Mouse (Mus musculus): ENCODE data around the gene Ybx1.
"Not testable (repeated sequence)": the region's sequence is repeated elsewhere in the genome, so short reads cannot be mapped to it uniquely, and the experiment has no call there.

Gene Ybx1

DNA sequence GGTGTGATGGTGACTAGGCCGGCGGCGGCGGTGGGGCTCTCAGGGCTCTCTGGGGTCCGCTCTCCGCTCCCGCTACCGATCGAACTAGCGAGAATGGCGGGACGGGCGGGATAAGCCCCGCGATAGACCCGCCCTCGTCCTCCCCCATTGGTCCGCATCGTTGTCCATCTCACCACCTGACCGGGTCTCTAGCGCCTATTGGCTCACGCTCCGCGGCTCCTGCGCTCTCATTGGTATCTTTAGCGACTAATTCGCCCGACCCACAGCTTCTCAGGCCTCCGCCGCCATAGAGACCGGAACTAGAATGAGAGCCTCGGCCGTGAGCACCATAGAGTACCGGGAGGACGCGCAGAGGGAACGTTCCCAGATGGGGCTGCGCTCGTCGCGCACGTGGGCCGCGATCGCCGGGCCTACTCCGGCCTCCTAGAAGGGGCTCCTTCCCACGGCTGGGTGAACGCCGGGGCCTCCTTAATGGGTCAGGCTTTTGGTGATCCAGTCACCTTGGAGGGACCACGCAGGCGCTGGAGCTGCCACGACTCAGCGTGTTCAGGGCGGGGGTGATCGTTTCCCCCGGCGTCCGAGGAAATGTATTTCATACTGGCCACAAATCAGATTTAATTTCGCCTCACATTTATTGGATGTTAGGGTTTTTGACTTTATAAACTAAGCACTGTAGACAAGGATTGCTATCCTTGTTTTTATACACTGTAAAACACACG lies at the start of gene Ybx1:
Gene Ybx1, minus strand, starts transcription at position 190 of the 719 bp plus-strand sequence.
- DNase-seq (ENCODE audit: low spot score) = peak; percentile 99

DNA sequence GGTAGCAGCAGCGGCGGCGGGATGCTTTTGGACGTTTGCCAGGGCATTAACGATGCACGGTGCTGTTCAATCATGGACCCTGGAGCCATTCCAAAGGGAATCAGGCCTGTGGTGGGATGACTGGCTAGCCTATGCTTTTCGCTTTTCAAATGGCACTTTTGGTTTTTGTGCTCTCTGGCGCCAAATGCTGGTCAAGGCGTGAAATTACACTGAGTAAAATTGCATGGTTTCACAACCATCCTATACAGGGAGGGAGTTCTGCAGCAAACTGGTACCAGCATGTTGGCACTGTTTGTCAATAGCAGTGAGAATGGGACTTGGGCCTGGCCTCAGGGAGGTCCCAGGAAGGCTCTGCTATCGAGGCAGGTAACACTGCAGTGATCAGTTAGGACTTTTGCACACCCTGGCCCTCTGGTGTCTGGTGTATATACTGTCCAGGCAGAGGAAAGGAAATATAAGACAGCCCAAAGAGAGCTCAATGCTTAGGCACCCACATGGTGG lies 44.5 kb upstream of the Ybx1 start:
- peak; percentile 40 for DNase-seq (ENCODE audit: low spot score)

- no peak for DNase-seq (ENCODE audit: low spot score)
Measured at GRCm38 (mm10) chr4:119338422-119338821, 44.0 kb upstream of the Ybx1 start.

DNA sequence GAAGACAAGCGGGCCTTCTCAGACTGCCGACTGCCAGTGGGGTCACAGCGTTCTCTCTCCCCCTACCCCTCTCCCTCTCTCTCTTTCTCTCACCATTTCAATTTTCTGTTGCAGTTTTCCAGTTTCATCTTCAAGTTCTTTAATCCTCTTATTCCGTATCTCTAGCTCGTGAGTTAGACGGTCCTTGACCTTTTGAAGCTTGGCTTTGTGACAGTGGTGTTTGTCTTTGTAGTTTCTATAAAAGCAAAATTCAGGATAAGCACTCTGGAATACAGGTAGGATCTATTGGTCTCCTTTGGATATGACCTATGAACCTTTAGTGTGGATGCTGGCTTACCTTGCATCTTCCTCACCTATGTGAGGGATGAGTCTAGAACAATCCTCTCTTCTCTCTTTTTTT lies 39.1 kb upstream of the Ybx1 start:
- DNase-seq (ENCODE audit: low spot score) = no peak

- DNase-seq (ENCODE audit: low spot score) = no peak
Measured at GRCm38 (mm10) chr4:119320896-119321550, 26.6 kb upstream of the Ybx1 start.

DNA sequence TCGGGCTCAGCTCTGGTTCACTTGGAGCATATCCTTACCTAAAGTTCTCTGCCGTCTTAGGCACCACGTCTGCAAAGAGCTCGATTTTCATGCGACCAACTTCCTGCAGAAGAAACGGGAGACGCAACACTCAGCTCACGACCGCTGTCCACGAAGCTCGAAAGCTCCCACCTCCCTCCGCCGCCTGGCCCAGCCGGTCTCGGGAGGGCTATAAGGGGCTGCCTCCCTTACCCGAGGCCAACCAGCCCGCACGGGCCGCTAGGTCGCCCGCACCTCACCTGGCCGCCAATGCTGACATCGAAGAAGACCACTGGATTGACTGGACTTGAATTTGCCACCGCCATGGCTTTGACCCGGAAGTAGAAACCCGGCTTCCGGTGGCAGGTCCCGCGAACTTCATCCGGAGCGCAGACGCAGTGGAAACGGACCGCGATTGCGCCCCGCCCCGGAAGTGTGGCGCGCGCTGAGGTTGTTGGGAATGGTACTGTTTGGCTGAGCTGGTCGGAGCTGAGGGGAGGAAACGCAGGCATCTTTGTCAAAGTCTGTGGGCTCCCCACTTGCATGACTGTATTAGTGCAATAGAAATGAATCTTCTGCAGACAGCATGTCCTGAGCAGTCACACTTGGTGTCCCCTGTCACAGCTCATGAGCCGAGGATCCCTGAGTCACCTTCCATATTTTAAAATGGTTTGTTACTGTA lies 25.9 kb upstream of the Ybx1 start, which contains the start of gene Ppih:
Gene Ppih, minus strand, starts transcription at position 416 of the 700 bp plus-strand sequence.
- DNase-seq (ENCODE audit: low spot score) = peak; percentile 94

GRCm38 (mm10) chr4:119313756-119314155 lies 19.4 kb upstream of the Ybx1 start:
- DNase-seq (ENCODE audit: low spot score) = no peak

- no peak for DNase-seq (ENCODE audit: low spot score)
Measured at GRCm38 (mm10) chr4:119305418-119305817, 11.0 kb upstream of the Ybx1 start.

DNA sequence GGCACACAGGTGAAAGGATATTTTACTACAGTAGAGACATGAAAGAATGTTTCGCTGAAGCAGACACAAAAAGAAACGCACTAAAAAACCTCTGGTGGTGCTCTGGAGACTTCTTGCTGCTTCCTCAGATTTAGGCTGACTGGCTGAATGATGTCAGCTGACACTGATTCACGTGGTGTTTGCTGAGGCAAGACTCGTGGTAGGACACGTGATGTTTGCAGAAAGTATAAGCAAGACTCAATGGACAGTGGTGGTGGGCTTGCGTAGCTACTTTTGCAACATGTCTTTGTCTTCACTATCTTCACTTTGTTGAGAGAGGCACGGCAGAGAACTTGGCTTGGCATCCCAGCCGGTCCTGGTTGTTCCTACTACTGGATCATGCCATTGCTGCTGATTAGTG lies 8.9 kb upstream of the Ybx1 start:
- no peak for DNase-seq (ENCODE audit: low spot score)

- DNase-seq (ENCODE audit: low spot score) = no peak
Measured at GRCm38 (mm10) chr4:119301777-119302176, 7.4 kb upstream of the Ybx1 start.

DNA sequence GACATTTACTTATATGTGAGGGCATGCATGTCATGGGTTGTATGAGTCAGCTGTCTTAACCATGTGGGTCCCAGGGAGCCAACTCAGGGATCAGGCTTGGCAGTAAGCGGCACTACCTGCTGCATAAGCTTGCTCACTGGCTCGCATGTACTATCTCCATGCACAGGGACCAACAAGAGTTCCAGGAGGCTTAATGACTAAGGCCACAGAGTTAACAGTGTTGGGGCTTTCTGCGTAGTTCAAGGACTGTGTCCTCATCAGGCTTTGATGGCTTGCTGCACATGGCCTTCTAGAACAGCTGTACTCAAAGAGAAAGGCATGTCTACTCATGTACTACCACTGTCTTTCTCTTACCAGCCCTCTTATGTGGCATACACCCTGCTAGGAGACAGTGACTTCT lies 6.4 kb upstream of the Ybx1 start:
- DNase-seq (ENCODE audit: low spot score) = no peak

GRCm38 (mm10) chr4:119297361-119297760 lies 3.0 kb upstream of the Ybx1 start:
- no peak for DNase-seq (ENCODE audit: low spot score)

GRCm38 (mm10) chr4:119295134-119295453 lies 690 bp upstream of the Ybx1 start:
- DNase-seq (ENCODE audit: low spot score) = no peak

DNA sequence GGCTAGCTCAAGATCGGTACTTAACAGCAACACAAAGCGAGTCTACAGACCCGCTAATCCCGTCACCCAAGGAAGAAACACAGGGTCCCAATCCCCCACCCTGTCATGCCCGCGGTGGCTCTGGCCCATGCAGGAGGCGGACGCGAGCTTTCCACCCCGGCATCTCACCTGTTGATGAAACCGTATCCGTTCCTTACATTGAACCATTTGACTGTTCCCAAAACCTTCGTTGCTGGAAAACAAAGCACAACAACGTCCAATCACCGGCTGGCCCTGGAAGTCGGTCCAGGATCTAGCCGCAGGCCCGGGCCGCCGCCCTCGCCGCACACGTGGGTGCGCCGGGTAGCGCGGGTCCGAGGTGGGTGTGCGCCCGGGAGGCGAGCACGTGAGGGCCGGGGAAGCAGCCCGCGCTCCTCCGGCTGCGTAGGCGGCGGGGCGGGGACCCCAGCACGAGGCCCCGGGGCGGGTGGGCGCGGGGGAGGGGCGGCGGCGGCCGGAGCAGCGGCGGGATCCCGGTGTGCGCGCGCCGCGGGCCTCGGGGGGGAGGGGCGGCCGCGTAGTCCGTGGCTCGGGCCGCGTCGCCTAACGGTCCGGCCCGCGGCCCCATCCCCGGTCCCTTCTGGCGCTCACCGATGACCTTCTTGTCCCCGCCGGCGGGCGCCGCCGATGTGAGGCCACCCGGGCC lies 688 bp downstream of the Ybx1 start:
- peak; percentile 8 for DNase-seq (ENCODE audit: low spot score)

DNA sequence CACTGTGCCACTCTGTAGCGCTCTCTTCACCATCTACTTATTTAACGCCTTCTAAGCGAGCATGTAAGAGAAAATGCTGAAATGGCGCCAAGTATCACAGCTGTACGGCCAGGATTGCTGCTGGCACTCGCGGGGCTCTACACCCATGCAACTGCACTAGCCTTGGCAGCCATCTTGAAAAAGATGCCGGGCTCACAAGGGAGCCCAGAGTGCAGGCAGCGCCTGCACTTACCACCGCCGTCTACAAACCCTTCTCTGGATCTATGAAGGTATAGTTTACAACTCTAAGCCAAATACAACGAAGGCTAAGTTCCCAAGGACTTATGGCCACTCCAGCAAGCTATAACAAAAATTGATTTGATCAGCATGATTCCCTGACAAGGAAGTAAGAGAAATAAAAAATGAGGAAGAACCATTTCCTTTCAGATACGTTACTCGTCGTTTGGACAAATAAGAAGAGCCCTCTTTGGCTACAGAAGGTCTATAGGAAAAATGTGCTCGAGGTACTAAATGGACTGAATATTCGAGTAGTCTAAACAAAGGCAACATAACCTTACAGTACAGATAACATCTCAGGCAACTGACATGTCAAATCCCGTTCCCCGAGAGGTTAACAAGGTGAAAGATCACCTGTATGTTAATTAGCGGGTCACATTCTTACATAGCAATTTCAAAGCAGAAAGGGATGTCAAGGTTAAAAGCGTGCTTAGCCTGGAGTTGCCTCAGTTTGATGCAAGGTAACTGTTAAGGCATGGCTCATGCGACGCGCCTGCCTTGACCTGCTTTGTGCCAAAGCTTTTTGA lies 1.4 kb downstream of the Ybx1 start:
- peak; percentile 29 for DNase-seq (ENCODE audit: low spot score)

- DNase-seq (ENCODE audit: low spot score) = no peak
Measured at GRCm38 (mm10) chr4:119291921-119292320, 2.5 kb downstream of the Ybx1 start.

GRCm38 (mm10) chr4:119285336-119285735 lies 9.1 kb downstream of the Ybx1 start:
- DNase-seq (ENCODE audit: low spot score) = no peak

GRCm38 (mm10) chr4:119284861-119285260 lies 9.5 kb downstream of the Ybx1 start:
- no peak for DNase-seq (ENCODE audit: low spot score)

GRCm38 (mm10) chr4:119278784-119279183 lies 15.6 kb downstream of the Ybx1 start:
- DNase-seq (ENCODE audit: low spot score) = not testable (repeated sequence)

DNA sequence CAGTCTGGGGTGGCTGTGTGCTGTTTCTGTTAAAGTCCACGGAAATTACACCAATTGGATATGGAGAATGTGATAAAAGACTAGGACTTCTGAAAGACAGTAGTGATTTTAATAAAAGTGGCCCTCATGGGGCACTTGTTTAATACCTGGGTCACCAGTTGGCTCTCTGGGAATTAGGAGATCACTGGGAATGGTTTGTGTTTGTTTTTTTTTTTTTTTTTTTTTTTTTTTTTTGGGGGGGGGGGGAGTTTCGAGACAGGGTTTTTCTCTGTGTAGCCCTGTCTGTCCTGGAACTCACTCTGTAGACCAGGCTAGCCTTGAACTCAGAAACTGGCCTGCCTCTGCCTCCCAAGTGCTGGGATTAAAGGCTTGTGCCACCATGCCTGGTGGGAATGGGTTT lies 18.7 kb downstream of the Ybx1 start:
- no peak for DNase-seq (ENCODE audit: low spot score)

DNA sequence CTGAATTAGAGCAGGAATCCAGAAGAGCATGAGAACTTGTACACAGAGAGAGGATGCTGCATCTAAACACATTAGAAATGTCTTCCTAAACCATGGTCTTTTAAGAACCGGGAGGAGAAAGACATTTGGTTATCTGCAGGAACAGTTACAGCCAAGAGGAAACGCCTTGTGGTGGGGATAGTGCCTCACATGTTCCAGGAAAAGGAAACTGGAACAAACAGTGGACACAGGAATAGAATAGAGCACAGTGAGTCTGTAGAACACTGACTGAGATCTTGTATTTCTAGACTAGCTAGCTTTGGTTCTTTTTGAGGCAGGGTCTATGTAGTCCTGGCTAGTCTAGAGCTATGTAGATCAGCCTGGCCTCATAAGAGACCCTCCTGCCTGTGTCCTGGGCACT lies 19.2 kb downstream of the Ybx1 start:
- DNase-seq (ENCODE audit: low spot score) = no peak

DNA sequence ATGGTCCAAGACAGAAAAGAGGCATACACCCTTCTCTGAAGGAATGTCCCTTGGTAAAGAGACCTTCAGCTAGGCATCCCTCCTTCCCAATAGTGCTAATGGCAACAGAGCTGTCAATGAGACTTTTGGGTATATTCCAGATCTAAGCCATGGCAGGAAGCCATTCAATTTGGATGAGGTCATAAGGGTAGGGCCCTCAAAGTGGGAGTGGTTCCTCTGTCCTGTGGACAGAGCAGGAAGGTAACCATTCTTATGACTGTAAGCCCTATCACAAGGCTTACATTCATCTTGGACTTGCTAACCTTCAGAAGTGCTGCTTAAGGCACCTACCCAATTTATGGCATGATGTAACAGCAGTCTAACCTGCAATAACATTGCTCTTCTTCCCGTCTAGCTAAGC lies 19.8 kb downstream of the Ybx1 start:
- no peak for DNase-seq (ENCODE audit: low spot score)

Data from urinary bladder, postnatal 25 days (tissue).